Mouse (Mus musculus) midbrain, embryonic 10.5 days (tissue): Measurements from ENCODE around the gene Best1. TPM values are rescaled to one million over a fixed set of nuclear protein-coding genes. Genes with fewer than 3 reads are reported as not detected.
A peak's percentile ranks its signal among the peaks of the same experiment; 100 is the strongest.

Experiments
- DNase-seq: peaks from one replicate; pipeline ENCODE4 v3.0.0-alpha.2; 2017; ENCODE audit warnings: low spot score
- H3K27ac ChIP-seq: fragments of 300-500 bp; sonication (generic); replicated peaks from 2 replicates; pipeline ENCODE4 v1.5.1; 2016; ENCODE audit warnings: mild to moderate bottlenecking
- H3K27me3 ChIP-seq: fragments of 300-500 bp; sonication (generic); 2 replicates; pipeline ENCODE4 v1.6.1; 2016; ENCODE audit warnings: low read depth, mild to moderate bottlenecking; ENCODE audit not compliant: poor library complexity, severe bottlenecking
- H3K36me3 ChIP-seq: fragments of 300-500 bp; sonication (generic); 2 replicates; pipeline ENCODE4 v1.6.1; 2016; ENCODE audit warnings: mild to moderate bottlenecking, moderate library complexity
- H3K4me1 ChIP-seq: fragments of 300-500 bp; sonication (generic); 2 replicates; pipeline ENCODE4 v1.6.1; 2016
- H3K4me3 ChIP-seq: fragments of 300-500 bp; sonication (generic); 2 replicates; pipeline ENCODE4 v1.5.1; 2016; ENCODE audit warnings: mild to moderate bottlenecking, moderate library complexity
- H3K9me3 ChIP-seq: fragments of 300-500 bp; sonication (generic); replicated peaks from 2 replicates; pipeline ENCODE4 v1.6.1; 2016; ENCODE audit warnings: mild to moderate bottlenecking
- WGBS: fragments of 180-500 bp; shearing (Covaris S2); methylation state at CpG from one replicate; pipeline ENCODE4 v1.1.7; 2016; 5-methylcytosine and 5-hydroxymethylcytosine counted together
- polyA plus RNA-seq: library from polyadenylated mRNA; unstranded; fragments of >200 nt; fragmentation: Nextera tagmentation; extraction: Ambion mirVana; gene quantifications from 2 replicates; pipeline ENCODE4 v1.2.1, GENCODE M21; 2016

Gene Best1
- polyA plus RNA-seq, 1 experiment from 2014 or later: 2.0 TPM

- H3K27me3 ChIP-seq: no peaks in the 10 kb centered on the region
- no peak for DNase-seq
- peaks cover 8% of the 10 kb centered on the region for H3K4me1 ChIP-seq
- H3K36me3 ChIP-seq: no peaks in the 10 kb centered on the region
- H3K9me3 ChIP-seq: no peaks in the 10 kb centered on the region
- H3K27ac ChIP-seq: no peak overlapping the region
- 88% methylated on average over 5 of the region's 5 CpGs for WGBS
- no peak overlapping the region for H3K4me3 ChIP-seq
These were observed 40.7 kb downstream of the Best1 start for GRCm38 (mm10) chr19:9960769-9961168.

- Histone ChIP-seq H3K27ac (no peak overlapping the region), H3K4me1 (peaks cover 13% of the 10 kb centered on the region), H3K4me3 (no peak overlapping the region), H3K9me3 (no peaks in the 10 kb centered on the region), H3K36me3 (no peaks in the 10 kb centered on the region), H3K27me3 (no peaks in the 10 kb centered on the region)
- no peak for DNase-seq
- 87% methylated on average over 5 of the region's 5 CpGs for WGBS
These were observed 43.5 kb downstream of the Best1 start for GRCm38 (mm10) chr19:9957965-9958364.

- H3K4me3 ChIP-seq: no peak overlapping the region
- no peak for DNase-seq
- no peaks in the 10 kb centered on the region for H3K27me3 ChIP-seq
- H3K36me3 ChIP-seq: no peaks in the 10 kb centered on the region
- no peak overlapping the region for H3K27ac ChIP-seq
- H3K9me3 ChIP-seq: no peaks in the 10 kb centered on the region
- peaks cover 13% of the 10 kb centered on the region for H3K4me1 ChIP-seq
- WGBS: 84% methylated on average over 4 of the region's 4 CpGs
These were observed 44.6 kb downstream of the Best1 start for GRCm38 (mm10) chr19:9956624-9957388.

DNA sequence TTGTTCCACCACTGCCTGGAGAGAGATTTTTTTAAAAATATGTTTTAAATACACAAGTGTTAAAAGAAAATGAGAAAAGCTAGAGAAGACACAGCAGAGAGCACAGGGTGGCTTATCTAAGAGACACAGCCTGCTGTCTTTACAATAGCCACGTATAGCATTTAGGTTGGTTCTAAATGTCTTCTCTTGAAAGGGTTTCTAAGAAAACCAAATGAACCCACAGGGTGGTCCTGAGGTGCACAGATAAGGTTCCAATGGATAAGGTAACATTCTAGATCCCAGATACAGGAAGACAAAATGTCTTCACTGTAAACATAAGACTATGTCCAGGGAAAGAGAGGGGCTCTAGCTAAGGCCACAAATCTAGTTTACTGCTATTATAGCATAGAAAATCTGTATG, 46.0 kb downstream of the Best1 start:
- DNase-seq: no peak
- no peaks in the 10 kb centered on the region for H3K36me3 ChIP-seq
- 80% methylated on average over 1 of the region's 1 CpGs for WGBS
- no peak overlapping the region for H3K4me3 ChIP-seq
- peaks cover 13% of the 10 kb centered on the region for H3K4me1 ChIP-seq
- no peak overlapping the region for H3K27ac ChIP-seq
- H3K27me3 ChIP-seq: no peaks in the 10 kb centered on the region
- H3K9me3 ChIP-seq: no peaks in the 10 kb centered on the region

GRCm38 (mm10) chr19:9954811-9955202, 46.6 kb downstream of the Best1 start:
- Histone ChIP-seq H3K27ac (no peak overlapping the region; the same call in 1 of the 2 replicates), H3K4me3 (no peak overlapping the region), H3K4me1 (peaks cover 13% of the 10 kb centered on the region), H3K9me3 (no peaks in the 10 kb centered on the region; the same call in 1 of the 2 replicates), H3K27me3 (no peaks in the 10 kb centered on the region), H3K36me3 (no peaks in the 10 kb centered on the region)
- 54% methylated on average over 5 of the region's 5 CpGs for WGBS
- no peak for DNase-seq

DNA sequence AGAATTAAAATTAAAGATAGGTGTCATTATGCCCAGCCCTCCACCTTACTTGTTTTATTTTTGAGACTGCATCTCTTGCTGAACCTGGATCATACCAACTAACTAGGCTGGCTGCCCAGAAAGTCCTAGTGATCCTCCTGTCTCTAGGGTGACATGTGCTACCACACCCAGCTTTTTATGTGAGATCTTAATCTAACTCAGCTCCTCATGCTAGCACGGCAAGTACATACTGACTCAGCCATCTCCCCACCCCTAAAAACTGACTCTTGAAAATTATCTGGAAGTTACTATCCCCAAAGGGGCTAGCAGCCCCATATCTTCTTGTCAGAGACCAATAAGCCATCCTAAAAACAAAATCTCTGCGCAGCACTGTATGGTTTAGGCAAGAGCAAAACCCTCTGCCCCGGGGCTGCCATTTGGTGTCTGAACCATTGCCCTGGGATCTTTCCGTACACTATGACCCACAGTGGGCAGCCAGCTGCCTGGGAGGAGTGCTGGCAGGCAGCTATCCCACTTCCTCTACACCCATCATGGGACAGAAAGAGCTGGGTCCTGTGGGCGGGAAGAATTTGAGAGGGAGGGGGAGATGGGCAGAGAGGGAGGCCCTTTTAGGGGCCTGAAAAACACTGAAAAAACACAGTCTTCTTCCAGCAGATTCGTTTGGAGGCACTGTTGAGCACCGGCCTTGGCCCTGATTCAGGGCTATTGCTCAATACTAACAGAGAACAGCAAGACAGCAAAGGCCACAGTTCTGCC, 47.2 kb downstream of the Best1 start:
- Histone ChIP-seq H3K27me3 (no peaks in the 10 kb centered on the region), H3K4me1 (peaks cover 13% of the 10 kb centered on the region), H3K9me3 (no peaks in the 10 kb centered on the region; the same call in 1 of the 2 replicates), H3K4me3 (no peak overlapping the region), H3K36me3 (no peaks in the 10 kb centered on the region), H3K27ac (no peak overlapping the region; the same call in 1 of the 2 replicates)
- 59% methylated on average over 7 of the region's 7 CpGs for WGBS
- DNase-seq: no peak

GRCm38 (mm10) chr19:9952912-9953311, 48.5 kb downstream of the Best1 start:
- 94% methylated on average over 3 of the region's 3 CpGs for WGBS
- no peak for DNase-seq
- no peaks in the 10 kb centered on the region for H3K27me3 ChIP-seq
- H3K4me1 ChIP-seq: peaks cover 13% of the 10 kb centered on the region
- H3K36me3 ChIP-seq: no peaks in the 10 kb centered on the region
- no peak overlapping the region for H3K27ac ChIP-seq
- H3K9me3 ChIP-seq: no peaks in the 10 kb centered on the region; the same call in 1 of the 2 replicates
- H3K4me3 ChIP-seq: no peak overlapping the region

DNA sequence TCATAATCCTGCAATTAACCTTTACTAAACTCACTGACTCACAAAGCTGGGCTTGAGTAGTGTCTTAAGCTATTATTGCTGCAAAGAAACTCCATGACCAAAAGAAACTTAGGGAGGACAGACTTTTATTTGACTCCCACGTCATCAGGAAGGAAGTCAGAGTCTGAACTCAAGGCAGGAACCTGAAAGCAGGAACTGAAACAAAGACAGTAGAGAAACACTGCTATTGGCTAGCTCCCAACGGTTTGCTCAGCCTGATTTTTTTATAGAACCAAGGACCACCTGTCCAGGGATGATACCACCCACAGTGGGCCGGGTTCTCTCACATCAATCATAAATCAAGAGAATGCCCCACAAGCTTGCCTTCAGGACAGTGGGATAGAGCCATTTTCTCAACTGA, 49.0 kb downstream of the Best1 start:
- peaks cover 13% of the 10 kb centered on the region for H3K4me1 ChIP-seq
- no peak for DNase-seq
- 80% methylated on average over 3 of the region's 3 CpGs for WGBS
- no peaks in the 10 kb centered on the region for H3K27me3 ChIP-seq
- no peak overlapping the region for H3K27ac ChIP-seq
- no peak overlapping the region for H3K4me3 ChIP-seq
- H3K9me3 ChIP-seq: no peaks in the 10 kb centered on the region; the same call in 1 of the 2 replicates
- H3K36me3 ChIP-seq: no peaks in the 10 kb centered on the region

DNA sequence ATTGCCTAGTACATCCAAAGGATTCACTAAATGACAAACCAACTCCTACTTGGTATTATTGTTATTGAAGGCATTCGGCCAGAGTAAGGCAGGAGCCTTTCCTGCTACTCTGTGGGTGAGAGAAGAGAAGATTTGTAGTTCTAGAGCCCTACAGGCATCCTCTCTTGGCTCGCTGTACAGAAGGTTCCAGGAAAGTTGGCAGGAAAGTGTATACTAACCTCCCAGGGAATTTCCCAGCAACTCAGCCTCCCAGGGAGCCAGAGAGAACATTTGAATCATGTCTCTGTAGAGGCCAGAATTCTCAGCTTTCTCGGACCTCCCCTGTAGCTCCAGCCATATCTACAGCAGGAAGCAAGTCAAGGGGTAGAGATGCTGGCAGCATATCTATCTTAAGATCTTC, 54.4 kb downstream of the Best1 start:
- H3K27ac ChIP-seq: no peak overlapping the region
- no peak for DNase-seq
- H3K4me1 ChIP-seq: peaks cover 13% of the 10 kb centered on the region
- 84% methylated on average over 3 of the region's 3 CpGs for WGBS
- H3K4me3 ChIP-seq: no peak overlapping the region
- H3K27me3 ChIP-seq: no peaks in the 10 kb centered on the region; the same call in 1 of the 2 replicates
- H3K36me3 ChIP-seq: no peaks in the 10 kb centered on the region
- H3K9me3 ChIP-seq: no peaks in the 10 kb centered on the region; the same call in 1 of the 2 replicates

- H3K4me3 ChIP-seq: no peak overlapping the region
- H3K9me3 ChIP-seq: no peaks in the 10 kb centered on the region; the same call in 1 of the 2 replicates
- no peak overlapping the region for H3K27ac ChIP-seq
- DNase-seq: no peak
- no peaks in the 10 kb centered on the region; the same call in 1 of the 2 replicates for H3K27me3 ChIP-seq
- WGBS: 96% methylated on average over 8 of the region's 8 CpGs
- H3K36me3 ChIP-seq: no peaks in the 10 kb centered on the region
- peaks cover 23% of the 10 kb centered on the region for H3K4me1 ChIP-seq
These were observed 55.5 kb downstream of the Best1 start for GRCm38 (mm10) chr19:9945800-9946564.

GRCm38 (mm10) chr19:9942539-9943533, 58.6 kb downstream of the Best1 start:
- peak overlapping the region; percentile 38 for H3K27ac ChIP-seq

More at GRCm38 (mm10) chr19:9942539-9943533, 58.6 kb downstream of the Best1 start:
- 75% methylated on average over 10 of the region's 10 CpGs for WGBS
- Histone ChIP-seq H3K27me3 (no peaks in the 10 kb centered on the region; the same call in 1 of the 2 replicates), H3K36me3 (no peaks in the 10 kb centered on the region), H3K4me1 (peaks cover 38% of the 10 kb centered on the region), H3K9me3 (no peaks in the 10 kb centered on the region), H3K4me3 (no peak overlapping the region)
- no peak for DNase-seq
